Mouse (Mus musculus) hindlimb bud, embryonic 11.5 days (tissue): ENCODE results near the gene Cracr2a.

Experiments used
- DNase-seq: peaks from one replicate; pipeline ENCODE4 v3.0.0-alpha.2; 2012; ENCODE audit warnings: low read depth, low spot score; ENCODE audit errors: extremely low spot score

The Cracr2a gene

DNA sequence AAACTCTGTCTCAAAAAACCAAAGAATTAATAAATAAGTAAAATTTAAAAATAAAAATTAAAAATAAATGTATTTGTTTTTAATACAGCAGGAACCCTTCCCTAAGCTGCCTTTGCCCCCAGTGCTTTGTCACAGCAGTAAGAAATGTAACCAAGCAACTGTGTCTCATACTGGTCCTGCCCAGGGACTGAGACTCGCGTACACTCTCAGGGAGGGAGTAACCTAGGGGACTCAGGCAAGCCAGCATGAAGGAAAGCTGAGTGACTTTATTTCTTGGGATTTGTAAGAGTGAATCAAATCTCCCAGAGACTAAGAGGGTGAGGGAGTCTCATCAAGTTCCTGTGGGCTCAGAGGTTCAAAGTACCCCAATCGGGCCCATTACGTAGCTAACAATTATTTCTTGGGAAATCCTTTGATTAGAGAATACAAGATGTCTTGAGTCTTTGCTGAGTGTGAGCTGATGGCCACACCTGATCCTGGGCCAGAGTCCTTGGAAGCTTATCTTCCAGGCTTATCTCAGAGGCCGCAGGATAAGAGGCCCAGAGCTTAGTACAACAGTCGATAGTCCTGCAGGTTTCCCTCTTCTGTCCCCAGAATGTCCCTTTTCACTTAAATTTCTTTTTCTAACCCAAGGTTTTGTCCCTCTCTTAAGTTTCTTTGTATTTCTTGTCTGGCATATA, 126.2 kb downstream of the Cracr2a start:
- DNase-seq = no peak

GRCm38 (mm10) chr6:127692298-127692697, 131.2 kb downstream of the Cracr2a start:
- DNase-seq = no peak

DNA sequence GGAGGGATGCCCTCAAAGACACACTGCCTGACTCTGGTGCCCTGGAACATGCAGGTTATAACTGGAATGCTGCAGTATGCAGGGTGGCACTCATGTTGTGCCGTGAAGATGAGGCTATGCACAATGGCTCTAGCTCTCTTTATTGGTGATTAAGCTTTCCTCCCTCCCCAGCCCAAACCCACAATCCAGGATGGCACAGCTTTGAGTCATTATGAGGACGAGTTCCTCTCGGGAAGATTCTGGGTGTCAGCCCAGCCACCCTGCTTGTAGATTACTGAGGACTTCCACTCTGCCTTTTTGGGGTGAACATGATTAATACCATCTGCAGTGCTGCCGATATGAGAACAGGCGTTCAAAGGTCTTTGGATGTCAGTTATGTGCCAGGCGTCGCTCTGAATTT, 132.5 kb downstream of the Cracr2a start:
- DNase-seq = no peak

DNA sequence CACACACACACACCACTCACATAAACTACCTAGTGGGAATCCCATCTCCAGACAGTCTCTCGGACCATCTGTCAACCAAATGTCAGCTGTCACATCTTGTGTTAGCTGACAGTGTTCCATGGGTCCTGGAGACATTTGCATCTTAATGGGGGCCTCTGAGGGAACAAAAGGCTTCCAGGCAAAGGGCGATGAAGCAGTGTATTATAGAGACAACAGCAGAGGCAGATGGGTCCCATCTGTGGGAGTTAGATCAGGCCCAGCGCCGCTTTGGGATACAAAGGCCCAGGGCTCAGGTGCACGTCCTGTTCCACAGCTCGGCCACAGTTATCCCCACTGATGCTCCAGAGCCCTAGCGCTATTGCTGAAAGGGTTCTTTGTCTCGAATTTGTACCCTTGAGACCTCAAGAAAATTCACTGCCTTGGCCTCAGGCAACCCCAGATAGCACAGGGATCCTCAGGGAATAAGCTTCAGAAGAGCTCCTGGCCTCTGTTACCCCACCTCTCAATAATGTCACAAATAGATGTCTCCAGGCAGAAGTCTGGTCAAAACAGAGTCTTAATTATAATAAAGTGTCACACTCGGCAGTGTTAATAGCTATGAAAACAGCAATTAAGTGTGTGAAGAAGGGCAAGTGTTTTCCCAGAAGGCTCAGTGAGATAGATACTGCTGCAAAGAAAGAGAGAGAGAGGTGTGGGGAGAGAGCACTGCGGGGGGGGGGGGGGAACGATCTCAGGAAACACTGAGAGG, 140.1 kb downstream of the Cracr2a start:
- DNase-seq = no peak

DNA sequence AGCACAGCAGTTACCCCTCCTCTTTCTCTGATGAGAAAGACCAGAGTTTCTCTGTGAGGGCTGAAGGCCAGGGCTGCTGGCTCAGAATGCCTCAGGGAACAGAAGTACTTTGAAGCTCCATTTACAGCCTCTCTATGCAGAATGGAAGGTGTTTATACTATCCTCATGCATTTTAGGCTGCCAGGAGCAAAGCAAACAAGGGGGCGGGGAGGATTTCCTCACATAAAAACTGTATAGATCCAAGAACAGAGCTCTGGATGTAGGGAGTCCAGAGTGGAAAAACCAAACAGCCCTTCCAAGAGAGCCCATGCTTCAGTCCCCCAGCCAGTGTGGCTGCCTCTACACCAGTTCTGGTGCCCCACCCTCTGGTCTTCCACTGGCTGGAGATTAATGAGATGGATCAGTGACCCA, 147.1 kb downstream of the Cracr2a start:
- DNase-seq = peak; percentile 2

GRCm38 (mm10) chr6:127714906-127715305, 153.8 kb downstream of the Cracr2a start:
- DNase-seq = no peak

DNA sequence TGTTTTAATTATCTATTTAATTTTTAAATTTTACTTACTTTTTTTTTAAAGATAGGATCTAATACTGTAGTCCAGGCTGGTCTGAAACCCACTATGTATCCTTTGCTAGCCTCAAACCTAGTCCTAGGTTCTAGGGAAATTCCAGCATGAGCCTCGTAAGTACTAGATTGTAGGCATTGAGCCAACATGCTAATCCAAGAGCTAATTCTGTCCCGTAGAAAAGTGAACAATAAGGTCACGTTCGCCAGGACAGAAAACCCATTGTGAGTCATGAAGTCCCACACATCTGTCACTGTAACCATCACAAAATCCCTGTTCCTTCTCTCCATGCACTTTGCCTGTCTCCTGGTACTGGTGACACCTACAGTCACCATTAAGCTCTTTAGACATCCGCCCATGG, 154.3 kb downstream of the Cracr2a start:
- no peak for DNase-seq

- DNase-seq = no peak
These were observed 156.3 kb downstream of the Cracr2a start for GRCm38 (mm10) chr6:127717239-127718137.

- DNase-seq = no peak
These were observed 158.7 kb downstream of the Cracr2a start for GRCm38 (mm10) chr6:127719875-127720274.

- DNase-seq = no peak
These were observed 162.0 kb downstream of the Cracr2a start for GRCm38 (mm10) chr6:127723126-127723525.
